Mouse (Mus musculus): Measurements from ENCODE around the gene Rftn1.
"Not testable (repeated sequence)": the region's sequence is repeated elsewhere in the genome, so short reads cannot be mapped to it uniquely, and the experiment has no call there.

The Rftn1 gene

GRCm38 (mm10) chr17:50190131-50191015 lies at the start of gene Rftn1:
TSS of gene Rftn1 (minus strand) at chr17:50190674.
- peak; percentile 75 to 82 for DNase-seq

GRCm38 (mm10) chr17:50237818-50238610 lies 47.5 kb upstream of the Rftn1 start:
- no peak for DNase-seq

GRCm38 (mm10) chr17:50237436-50237709 lies 46.9 kb upstream of the Rftn1 start:
- peak; percentile 54 to 79 for DNase-seq

- DNase-seq, result no peak
Observed at GRCm38 (mm10) chr17:50236702-50237435, 46.4 kb upstream of the Rftn1 start.

GRCm38 (mm10) chr17:50235943-50236701 lies 45.6 kb upstream of the Rftn1 start:
- DNase-seq, result no peak

GRCm38 (mm10) chr17:50233956-50234355 lies 43.5 kb upstream of the Rftn1 start:
- no peak for DNase-seq

- DNase-seq, result no peak
Observed at GRCm38 (mm10) chr17:50232821-50233220, 42.3 kb upstream of the Rftn1 start.

- DNase-seq, result no peak
Observed at GRCm38 (mm10) chr17:50231206-50231605, 40.7 kb upstream of the Rftn1 start.

GRCm38 (mm10) chr17:50229534-50229933 lies 39.1 kb upstream of the Rftn1 start:
- DNase-seq, result no peak

- DNase-seq, result no peak
Observed at GRCm38 (mm10) chr17:50227366-50227765, 36.9 kb upstream of the Rftn1 start.

- DNase-seq, result no peak
Observed at GRCm38 (mm10) chr17:50224718-50225117, 34.2 kb upstream of the Rftn1 start.

- DNase-seq, result no peak
Observed at GRCm38 (mm10) chr17:50217978-50218377, 27.5 kb upstream of the Rftn1 start.

- no peak for DNase-seq
Observed at GRCm38 (mm10) chr17:50215104-50215503, 24.6 kb upstream of the Rftn1 start.

- DNase-seq, result no peak
Observed at GRCm38 (mm10) chr17:50213117-50213516, 22.6 kb upstream of the Rftn1 start.

- no peak for DNase-seq
Observed at GRCm38 (mm10) chr17:50211816-50212215, 21.3 kb upstream of the Rftn1 start.

GRCm38 (mm10) chr17:50209831-50210230 lies 19.4 kb upstream of the Rftn1 start:
- no peak for DNase-seq

GRCm38 (mm10) chr17:50208137-50209045 lies 17.9 kb upstream of the Rftn1 start:
- no peak for DNase-seq

- not testable (repeated sequence) for DNase-seq
Observed at GRCm38 (mm10) chr17:50206262-50206661, 15.8 kb upstream of the Rftn1 start.

- DNase-seq, result not testable (repeated sequence)
Observed at GRCm38 (mm10) chr17:50205840-50206239, 15.4 kb upstream of the Rftn1 start.

- no peak for DNase-seq
Observed at GRCm38 (mm10) chr17:50205152-50205782, 14.8 kb upstream of the Rftn1 start.
